Mouse (Mus musculus) heart, embryonic 12.5 days (tissue): ENCODE measurements around the gene Vasn. TPM values are rescaled to one million over a fixed set of nuclear protein-coding genes. Genes with fewer than 3 reads are reported as not detected.
"Not testable (repeated sequence)": the region's sequence is repeated elsewhere in the genome, so short reads cannot be mapped to it uniquely, and the experiment has no call there.

ENCODE experiments used
- ATAC-seq: fragments of 200-750 bp; cut with Nextera tagmentation; 2 replicates; pipeline ENCODE4 v1.8.0; 2017; ENCODE audit warnings: moderate TSS enrichment, moderate library complexity; ENCODE audit not compliant: insufficient number of reproducible peaks, low FRiP score
- H3K27ac ChIP-seq: fragments of 300-500 bp; sonication (generic); 2 replicates; pipeline ENCODE4 v1.5.1; 2016; ENCODE audit warnings: mild to moderate bottlenecking, moderate library complexity; ENCODE audit not compliant: poor library complexity, severe bottlenecking
- H3K27me3 ChIP-seq: fragments of 300-500 bp; sonication (generic); replicated peaks from 2 replicates; pipeline ENCODE4 v1.6.1; 2016; ENCODE audit warnings: mild to moderate bottlenecking, moderate library complexity
- H3K36me3 ChIP-seq: fragments of 300-500 bp; sonication (generic); 2 replicates; pipeline ENCODE4 v1.6.1; 2016; ENCODE audit warnings: mild to moderate bottlenecking, moderate library complexity
- H3K4me1 ChIP-seq: fragments of 300-500 bp; sonication (generic); replicated peaks from 2 replicates; pipeline ENCODE4 v1.6.1; 2016; ENCODE audit warnings: mild to moderate bottlenecking
- H3K4me2 ChIP-seq: fragments of 300-500 bp; sonication (generic); 2 replicates; pipeline ENCODE4 v1.6.1; 2016; ENCODE audit warnings: mild to moderate bottlenecking, moderate library complexity
- H3K4me3 ChIP-seq: fragments of 300-500 bp; sonication (generic); 2 replicates; pipeline ENCODE4 v1.5.1; 2016; ENCODE audit warnings: mild to moderate bottlenecking
- H3K9ac ChIP-seq: fragments of 300-500 bp; sonication (generic); 2 replicates; pipeline ENCODE4 v1.6.1; 2016; ENCODE audit warnings: mild to moderate bottlenecking, moderate library complexity
- H3K9me3 ChIP-seq: fragments of 300-500 bp; sonication (generic); replicated peaks from 2 replicates; pipeline ENCODE4 v1.6.1; 2016; ENCODE audit warnings: mild to moderate bottlenecking, moderate library complexity
- WGBS: fragments of 180-500 bp; shearing (Covaris S2); methylation state at CpG from one replicate; pipeline ENCODE4 v1.1.7; 2016; 5-methylcytosine and 5-hydroxymethylcytosine counted together
- polyA plus RNA-seq: library from polyadenylated mRNA; unstranded; fragments of >200 nt; fragmentation: Nextera tagmentation; extraction: Ambion mirVana; gene quantifications from 2 replicates; pipeline ENCODE4 v1.2.1, GENCODE M21; 2016

Vasn gene
- polyA plus RNA-seq, 1 experiment from 2014 or later = 14.8 TPM

GRCm38 (mm10) chr16:4674091-4674490 is 34.4 kb downstream of the Vasn start:
- H3K4me2 ChIP-seq = no peak overlapping the region
- peaks cover 15% of the 10 kb centered on the region for H3K4me1 ChIP-seq
- no peak overlapping the region for H3K27ac ChIP-seq
- WGBS = 86% methylated on average over 4 of the region's 4 CpGs
- no peaks in the 10 kb centered on the region for H3K27me3 ChIP-seq
- H3K9ac ChIP-seq = no peak overlapping the region
- no peak overlapping the region for H3K4me3 ChIP-seq
- H3K9me3 ChIP-seq = no peaks in the 10 kb centered on the region
- H3K36me3 ChIP-seq = peaks cover 51% of the 10 kb centered on the region
- no peak for ATAC-seq

DNA sequence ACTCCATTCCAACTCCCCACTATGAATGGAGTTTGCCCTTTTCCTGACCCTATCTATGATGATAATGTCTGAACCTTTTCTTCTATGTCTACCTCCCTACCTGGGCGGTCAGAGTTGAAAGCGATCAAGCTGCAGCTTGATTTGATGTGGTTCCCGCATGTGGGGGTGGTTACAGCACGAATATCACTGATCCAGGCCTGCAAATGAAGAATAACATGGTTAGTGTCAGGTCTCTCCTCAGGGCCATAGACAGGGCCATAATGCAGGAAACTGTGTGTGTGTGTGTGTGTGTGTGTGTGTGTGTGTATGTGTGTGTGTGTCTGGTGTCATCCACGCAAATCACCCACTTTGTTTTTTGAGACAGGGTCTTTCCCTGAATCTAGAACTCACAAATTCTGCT is 37.1 kb downstream of the Vasn start:
- no peak for ATAC-seq
- Histone ChIP-seq H3K36me3 (peaks cover 39% of the 10 kb centered on the region), H3K4me3 (no peak overlapping the region), H3K9me3 (no peaks in the 10 kb centered on the region), H3K4me2 (no peak overlapping the region), H3K9ac (no peak overlapping the region), H3K4me1 (peaks cover 15% of the 10 kb centered on the region), H3K27me3 (no peaks in the 10 kb centered on the region), H3K27ac (no peak overlapping the region)
- 89% methylated on average over 5 of the region's 5 CpGs for WGBS

- peak overlapping the region; percentile 89; the same call in 1 of the 2 replicates for H3K9ac ChIP-seq
- H3K4me1 ChIP-seq = peaks cover 18% of the 10 kb centered on the region
- no peaks in the 10 kb centered on the region for H3K27me3 ChIP-seq
- H3K9me3 ChIP-seq = no peaks in the 10 kb centered on the region
- ATAC-seq = no peak
- peaks cover 34% of the 10 kb centered on the region for H3K36me3 ChIP-seq
- peak overlapping the region; percentile 97 for H3K4me2 ChIP-seq
- no peak overlapping the region for H3K4me3 ChIP-seq
- no peak overlapping the region; the same call in 1 of the 2 replicates for H3K27ac ChIP-seq
- WGBS = 54% methylated on average over 5 of the region's 5 CpGs
Observed at GRCm38 (mm10) chr16:4678080-4678479, 38.3 kb downstream of the Vasn start.

GRCm38 (mm10) chr16:4679121-4680018 is 39.6 kb downstream of the Vasn start, which contains the start of gene Coro7:
Coro7 (minus strand) TSS chr16:4679777.
- peak within 1 kb of the TSS; percentile 97 for H3K4me2 ChIP-seq

GRCm38 (mm10) chr16:4680922-4681455 is 41.2 kb downstream of the Vasn start:
- H3K9me3 ChIP-seq, ATAC-seq, H3K27me3 ChIP-seq, H3K27ac ChIP-seq, H3K4me3 ChIP-seq, H3K9ac ChIP-seq, H3K4me2 ChIP-seq, H3K36me3 ChIP-seq: not testable (repeated sequence)
- WGBS = 82% methylated on average over 3 of the region's 3 CpGs
- H3K4me1 ChIP-seq = peaks cover 29% of the 10 kb centered on the region

More at GRCm38 (mm10) chr16:4679121-4680018, 39.6 kb downstream of the Vasn start, which contains the start of gene Coro7:
- Histone ChIP-seq H3K36me3 (peaks cover 23% of the 10 kb centered on the region), H3K9ac (peak within 1 kb of the TSS; percentile 89), H3K9me3 (no peaks in the 10 kb centered on the region), H3K27ac (peak within 1 kb of the TSS; percentile 44), H3K4me1 (peaks cover 20% of the 10 kb centered on the region), H3K4me3 (peak within 1 kb of the TSS; percentile 81), H3K27me3 (no peaks in the 10 kb centered on the region)
- peak; percentile 94 for ATAC-seq
- WGBS = under 1% methylated on average over 47 of the region's 47 CpGs

DNA sequence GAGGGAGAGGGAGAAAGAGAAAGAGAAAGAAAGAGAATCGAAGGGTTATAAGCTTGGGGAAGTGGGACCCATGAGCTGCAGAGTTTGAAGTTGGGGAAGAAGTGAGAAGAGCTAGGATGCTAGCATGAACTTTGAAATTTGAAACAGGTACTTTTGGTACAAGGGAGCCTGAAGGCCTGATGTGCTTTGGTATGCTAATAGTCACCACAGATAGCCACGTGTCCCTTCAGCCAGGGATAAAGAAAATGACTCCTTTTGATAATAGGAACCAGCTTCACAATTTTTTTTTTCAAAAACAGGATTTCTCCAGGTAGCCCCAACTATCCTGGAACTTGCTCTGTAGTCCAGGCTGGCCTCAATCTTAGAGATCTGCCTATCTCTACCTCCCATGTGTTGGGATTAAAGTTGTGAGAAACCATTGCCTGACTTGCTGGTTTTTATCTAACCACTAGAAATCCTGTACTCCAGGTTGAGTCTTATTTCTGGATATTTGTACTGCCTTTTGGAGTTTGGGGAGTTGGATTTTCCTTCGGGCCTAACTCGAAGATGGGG is 43.0 kb downstream of the Vasn start:
- Histone ChIP-seq H3K27me3 (no peaks in the 10 kb centered on the region), H3K9me3 (no peaks in the 10 kb centered on the region), H3K4me2 (peak overlapping the region; percentile 99), H3K27ac (no peak overlapping the region), H3K4me3 (no peak overlapping the region), H3K36me3 (peaks cover 11% of the 10 kb centered on the region), H3K4me1 (peaks cover 28% of the 10 kb centered on the region), H3K9ac (no peak overlapping the region)
- ATAC-seq = no peak
- WGBS = 69% methylated on average over 4 of the region's 4 CpGs

GRCm38 (mm10) chr16:4683193-4683580 is 43.4 kb downstream of the Vasn start:
- 29% methylated on average over 9 of the region's 9 CpGs for WGBS
- no peak for ATAC-seq

DNA sequence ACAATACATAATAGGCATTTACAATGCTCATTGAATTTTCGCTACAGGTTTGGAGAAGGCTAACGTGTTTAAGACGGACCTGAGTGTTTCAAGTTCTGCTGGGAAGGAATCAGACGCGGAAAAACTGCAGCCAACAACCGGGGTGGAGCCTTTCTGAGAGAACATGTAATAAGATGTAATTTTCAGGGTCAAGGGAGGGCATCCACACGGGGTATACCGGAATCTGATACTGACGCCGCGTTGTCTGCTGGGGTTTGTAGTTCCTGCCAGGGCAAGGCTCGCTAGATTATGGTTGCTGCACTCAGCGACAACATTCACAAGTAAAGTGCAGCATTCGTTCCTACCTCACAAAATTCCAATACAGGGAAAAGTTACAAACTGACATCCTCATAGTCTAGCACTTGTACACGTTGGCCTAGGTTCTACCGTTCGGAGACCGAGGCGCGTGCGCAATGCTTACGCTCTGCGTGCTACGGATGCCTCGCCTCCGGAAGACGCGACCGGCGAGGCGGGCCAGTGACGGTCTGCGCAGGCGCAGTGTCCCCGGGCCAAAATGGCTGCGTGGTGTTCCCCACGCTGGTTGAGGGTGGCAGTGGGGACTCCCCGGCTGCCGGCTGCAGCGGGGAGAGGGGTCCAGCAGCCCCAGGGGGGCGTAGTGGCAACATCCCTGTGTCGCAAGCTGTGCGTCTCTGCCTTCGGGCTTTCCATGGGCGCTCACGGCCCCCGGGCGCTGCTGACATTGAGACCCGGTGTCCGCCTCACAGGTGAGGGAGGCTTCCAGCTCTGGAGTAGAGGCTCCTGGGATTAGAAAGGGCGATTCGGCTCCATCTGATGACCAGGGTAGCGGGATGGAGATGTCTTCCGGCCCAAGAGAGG is 44.1 kb downstream of the Vasn start:
- H3K4me1 ChIP-seq = peaks cover 17% of the 10 kb centered on the region
- H3K4me3 ChIP-seq = peak overlapping the region; percentile 93
- no peaks in the 10 kb centered on the region for H3K9me3 ChIP-seq
- H3K27ac ChIP-seq = peak overlapping the region; percentile 82
- ATAC-seq = peak; percentile 85
- H3K4me2 ChIP-seq = peak overlapping the region; percentile 99
- peaks cover 20% of the 10 kb centered on the region for H3K36me3 ChIP-seq
- WGBS = under 1% methylated on average over 54 of the region's 54 CpGs
- H3K9ac ChIP-seq = peak overlapping the region; percentile 91
- no peaks in the 10 kb centered on the region for H3K27me3 ChIP-seq

More at GRCm38 (mm10) chr16:4683193-4683580, 43.4 kb downstream of the Vasn start:
- H3K9ac ChIP-seq = peak overlapping the region; percentile 91
- H3K27ac ChIP-seq = peak overlapping the region; percentile 82
- peaks cover 15% of the 10 kb centered on the region for H3K36me3 ChIP-seq
- peak overlapping the region; percentile 93 for H3K4me3 ChIP-seq
- H3K4me2 ChIP-seq = peak overlapping the region; percentile 99
- H3K4me1 ChIP-seq = peaks cover 23% of the 10 kb centered on the region
- H3K9me3 ChIP-seq = no peaks in the 10 kb centered on the region
- H3K27me3 ChIP-seq = no peaks in the 10 kb centered on the region

- no peak for ATAC-seq
- H3K27me3 ChIP-seq = no peaks in the 10 kb centered on the region
- H3K4me2 ChIP-seq = peak overlapping the region; percentile 99
- peak overlapping the region; percentile 91 for H3K9ac ChIP-seq
- no peaks in the 10 kb centered on the region for H3K9me3 ChIP-seq
- H3K27ac ChIP-seq = peak overlapping the region; percentile 82
- peaks cover 14% of the 10 kb centered on the region for H3K4me1 ChIP-seq
- WGBS = under 1% methylated on average over 9 of the region's 9 CpGs
- peak overlapping the region; percentile 93 for H3K4me3 ChIP-seq
- H3K36me3 ChIP-seq = peaks cover 26% of the 10 kb centered on the region
Observed at GRCm38 (mm10) chr16:4684457-4684791, 44.7 kb downstream of the Vasn start.

GRCm38 (mm10) chr16:4689371-4689770 is 49.6 kb downstream of the Vasn start:
- H3K27me3 ChIP-seq, H3K9me3 ChIP-seq, H3K4me1 ChIP-seq, H3K27ac ChIP-seq, ATAC-seq, H3K9ac ChIP-seq, H3K4me2 ChIP-seq, H3K4me3 ChIP-seq: not testable (repeated sequence)
- H3K36me3 ChIP-seq = peaks cover 73% of the 10 kb centered on the region
- WGBS = 93% methylated on average over 4 of the region's 4 CpGs
